Mouse (Mus musculus): ENCODE results near the gene Zfhx2.

- TF ChIP-seq CTCF (IDR thresholded peaks at IDR 0.05; ENCODE audit: low read depth) (no peak), EP300 (IDR thresholded peaks at IDR 0.05; ENCODE audit: low read depth) (no peak)
Observed at GRCm38 (mm10) chr14:55118852-55119251, 26.7 kb upstream of the Zfhx2 start.

Measured in heart, postnatal 0 days (tissue).